Mouse (Mus musculus) left cerebral cortex, adult 8-10 months (tissue): ENCODE results near the gene Wrnip1. TPM values are rescaled to one million over a fixed set of nuclear protein-coding genes. Genes with fewer than 3 reads are reported as not detected.

ENCODE experiments used
- DNase-seq, 2 experiments: peaks; one replicate each; pipeline ENCODE4 v3.0.0; 2022; ENCODE audit warnings: low spot score in 2 of 2
- total RNA-seq, 4 experiments: library from RNA; stranded (reverse); gene quantifications; 2 replicates each; pipeline ENCODE4 v1.2.4; 2022

The Wrnip1 gene
- total RNA-seq, 4 experiments from 2014 or later, result 53.1 to 65.3 (median 59.2) TPM

- DNase-seq, result no peak
Measured at GRCm38 (mm10) chr13:32806820-32807219, 5.0 kb downstream of the Wrnip1 start.

GRCm38 (mm10) chr13:32807624-32808023 is 5.8 kb downstream of the Wrnip1 start:
- DNase-seq, result no peak

- no peak for DNase-seq
Measured at GRCm38 (mm10) chr13:32819241-32819640, 17.4 kb downstream of the Wrnip1 start.

GRCm38 (mm10) chr13:32819926-32820325 is 18.1 kb downstream of the Wrnip1 start:
- no peak for DNase-seq

GRCm38 (mm10) chr13:32821671-32822070 is 19.8 kb downstream of the Wrnip1 start:
- no peak for DNase-seq

GRCm38 (mm10) chr13:32823126-32823525 is 21.3 kb downstream of the Wrnip1 start:
- DNase-seq, result no peak

- no peak for DNase-seq
Measured at GRCm38 (mm10) chr13:32824377-32825330, 22.8 kb downstream of the Wrnip1 start.

- no peak for DNase-seq
Measured at GRCm38 (mm10) chr13:32825546-32825945, 23.7 kb downstream of the Wrnip1 start.

GRCm38 (mm10) chr13:32827111-32827822 is 25.4 kb downstream of the Wrnip1 start:
- DNase-seq, result no peak

GRCm38 (mm10) chr13:32827951-32828350 is 26.1 kb downstream of the Wrnip1 start:
- no peak for DNase-seq

GRCm38 (mm10) chr13:32828886-32829285 is 27.0 kb downstream of the Wrnip1 start:
- DNase-seq, result no peak

GRCm38 (mm10) chr13:32831505-32832273 is 29.9 kb downstream of the Wrnip1 start:
- DNase-seq, result no peak

- DNase-seq, result no peak
Measured at GRCm38 (mm10) chr13:32832776-32833175, 30.9 kb downstream of the Wrnip1 start.

- no peak for DNase-seq
Measured at GRCm38 (mm10) chr13:32833237-32833636, 31.4 kb downstream of the Wrnip1 start.

GRCm38 (mm10) chr13:32834513-32834912 is 32.7 kb downstream of the Wrnip1 start:
- no peak for DNase-seq

GRCm38 (mm10) chr13:32839314-32839713 is 37.5 kb downstream of the Wrnip1 start:
- no peak for DNase-seq

- no peak for DNase-seq
Measured at GRCm38 (mm10) chr13:32841349-32841748, 39.5 kb downstream of the Wrnip1 start.

GRCm38 (mm10) chr13:32846221-32846620 is 44.4 kb downstream of the Wrnip1 start:
- DNase-seq, result no peak

GRCm38 (mm10) chr13:32849092-32849491 is 47.3 kb downstream of the Wrnip1 start:
- DNase-seq, result no peak

- DNase-seq, result no peak
Measured at GRCm38 (mm10) chr13:32849531-32850123, 47.8 kb downstream of the Wrnip1 start.

- no peak for DNase-seq
Measured at GRCm38 (mm10) chr13:32850156-32850555, 48.3 kb downstream of the Wrnip1 start.
